Mouse (Mus musculus): ENCODE measurements around the gene Gm4553. TPM values are rescaled to one million over a fixed set of nuclear protein-coding genes. Genes with fewer than 3 reads are reported as not detected.
"Not testable (repeated sequence)": the region's sequence is repeated elsewhere in the genome, so short reads cannot be mapped to it uniquely, and the experiment has no call there.

Gene Gm4553
- total RNA-seq, 1 experiment = not detected

DNA sequence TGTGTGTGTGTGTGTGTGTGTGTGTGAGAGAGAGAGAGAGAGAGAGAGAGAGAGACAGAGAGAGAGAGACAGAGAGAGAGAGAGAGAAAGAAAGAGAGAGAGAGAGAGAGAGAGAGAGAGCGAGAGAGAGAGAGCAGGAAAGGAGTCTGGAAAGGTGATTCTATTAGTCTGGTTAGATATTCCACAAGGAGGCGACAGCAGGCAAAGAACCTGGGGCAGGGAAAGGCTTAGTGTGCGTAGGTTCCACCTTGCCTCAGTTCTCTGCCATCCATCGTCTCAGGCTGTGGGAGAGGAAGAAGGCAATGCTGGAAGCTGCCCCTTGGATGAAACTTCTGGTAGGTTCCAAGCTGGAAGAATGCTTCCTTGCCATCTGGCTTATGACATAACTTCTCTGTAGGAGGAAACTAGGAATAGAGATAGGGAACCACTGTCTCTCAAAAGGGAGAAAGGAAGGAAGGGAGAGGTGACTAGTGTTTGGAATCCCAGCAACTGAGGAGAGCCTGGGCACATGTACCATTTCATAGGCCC is 20.1 kb downstream of the Gm4553 start:
- H3K4me3 ChIP-seq (ENCODE audit: insufficient read depth in 1 of 2, low read depth in 1 of 2, low read length in 2 of 2, poor library complexity in 1 of 2, severe bottlenecking in 1 of 2) = no peak overlapping the region
- no peaks in the 10 kb centered on the region for H3K9me3 ChIP-seq (ENCODE audit: control insufficient read depth, insufficient read depth, low read depth, low read length)
- no peak overlapping the region for H3K27ac ChIP-seq (ENCODE audit: insufficient read depth, low read depth, low read length, poor library complexity, severe bottlenecking)
- no peak overlapping the region for H3K9ac ChIP-seq (ENCODE audit: insufficient read depth, low read depth, low read length, poor library complexity, severe bottlenecking)
- TF ChIP-seq MAFK (IDR thresholded peaks at IDR 0.05; ENCODE audit: insufficient read depth, low read depth, low read length) (no peak), ZNF384 (IDR thresholded peaks at IDR 0.05; ENCODE audit: low read depth, low read length) (no peak), HCFC1 (IDR thresholded peaks at IDR 0.05; ENCODE audit: borderline replicate concordance, insufficient read depth, low read length) (no peak), ZC3H11A (IDR thresholded peaks at IDR 0.05; ENCODE audit: borderline replicate concordance, low read depth, low read length) (no peak), CHD2 (IDR thresholded peaks at IDR 0.05; ENCODE audit: low read depth, low read length) (no peak)
- no peak for DNase-seq (ENCODE audit: low read depth, low spot score)
- in situ Hi-C loops (cut with MboI; ENCODE audit: low sequenced_read_pairs in 2 of 2, unreplicated experiment in 2 of 2) = loop anchor here in 1 of 2 experiments (10.0 kb wide), 1 partner anchor 109 kb away; the partner anchor contains the start of gene Gm2431
- H3K4me1 ChIP-seq (ENCODE audit: control insufficient read depth in 2 of 2, insufficient read depth in 2 of 2, low read length in 2 of 2, poor library complexity in 1 of 2) = peaks cover 0 to 4% of the 10 kb centered on the region in 2 experiments; a peak in 1 of 4 replicates
- no peaks in the 10 kb centered on the region for H3K36me3 ChIP-seq (ENCODE audit: control insufficient read depth, insufficient read depth, low read length, poor library complexity, severe bottlenecking)

DNA sequence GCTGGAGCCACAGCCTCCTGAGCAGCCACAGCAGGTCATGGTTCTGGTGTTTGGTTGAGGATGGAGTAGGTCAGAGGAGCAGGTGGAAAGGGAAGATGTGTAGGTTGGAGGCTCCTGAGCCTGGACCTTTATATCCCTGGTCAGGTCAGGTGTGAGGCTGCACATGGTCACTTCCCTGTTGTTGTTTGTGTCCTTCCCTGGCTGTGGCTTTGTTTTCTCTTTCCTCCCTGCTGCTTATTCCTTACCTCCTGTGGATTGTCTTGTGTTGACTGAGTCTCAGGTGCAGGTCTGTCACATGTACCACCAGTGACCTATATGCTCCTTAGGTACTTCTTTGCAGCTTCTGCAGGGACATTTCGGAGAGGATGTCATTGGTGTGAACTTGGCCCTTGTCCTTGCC is 21.0 kb downstream of the Gm4553 start, which contains the start of gene Gm45337:
TSS of gene Gm45337 (minus strand) at position 101 of the 400 bp plus-strand sequence.
- Histone ChIP-seq H3K9me3 (ENCODE audit: control insufficient read depth, insufficient read depth, low read depth, low read length) (no peaks in the 10 kb centered on the region), H3K36me3 (ENCODE audit: control insufficient read depth, insufficient read depth, low read length, poor library complexity, severe bottlenecking) (no peaks in the 10 kb centered on the region), H3K9ac (ENCODE audit: insufficient read depth, low read depth, low read length, poor library complexity, severe bottlenecking) (no peak within 1 kb of the TSS), H3K4me3 (ENCODE audit: insufficient read depth in 1 of 2, low read depth in 1 of 2, low read length in 2 of 2, poor library complexity in 1 of 2, severe bottlenecking in 1 of 2) (no peak within 1 kb of the TSS), H3K4me1 (ENCODE audit: control insufficient read depth in 2 of 2, insufficient read depth in 2 of 2, low read length in 2 of 2, poor library complexity in 1 of 2) (peaks cover 0 to 4% of the 10 kb centered on the region in 2 experiments; a peak in 1 of 4 replicates), H3K27ac (ENCODE audit: insufficient read depth, low read depth, low read length, poor library complexity, severe bottlenecking) (no peak within 1 kb of the TSS; the same call in 1 of the 2 replicates)
- no peak for TF ChIP-seq HCFC1 (IDR thresholded peaks at IDR 0.05; ENCODE audit: borderline replicate concordance, insufficient read depth, low read length)
- TF ChIP-seq ZC3H11A (IDR thresholded peaks at IDR 0.05; ENCODE audit: borderline replicate concordance, low read depth, low read length) = no peak
- TF ChIP-seq CHD2 (IDR thresholded peaks at IDR 0.05; ENCODE audit: low read depth, low read length) = no peak
- TF ChIP-seq ZNF384 (IDR thresholded peaks at IDR 0.05; ENCODE audit: low read depth, low read length) = no peak
- no peak for TF ChIP-seq MAFK (IDR thresholded peaks at IDR 0.05; ENCODE audit: insufficient read depth, low read depth, low read length)
- in situ Hi-C loops (cut with MboI; ENCODE audit: low sequenced_read_pairs in 2 of 2, unreplicated experiment in 2 of 2) = loop anchor here in 1 of 2 experiments (10.0 kb wide), 1 partner anchor 110 kb away; the partner anchor contains the start of gene Gm2431
- DNase-seq (ENCODE audit: low read depth, low spot score) = no peak

DNA sequence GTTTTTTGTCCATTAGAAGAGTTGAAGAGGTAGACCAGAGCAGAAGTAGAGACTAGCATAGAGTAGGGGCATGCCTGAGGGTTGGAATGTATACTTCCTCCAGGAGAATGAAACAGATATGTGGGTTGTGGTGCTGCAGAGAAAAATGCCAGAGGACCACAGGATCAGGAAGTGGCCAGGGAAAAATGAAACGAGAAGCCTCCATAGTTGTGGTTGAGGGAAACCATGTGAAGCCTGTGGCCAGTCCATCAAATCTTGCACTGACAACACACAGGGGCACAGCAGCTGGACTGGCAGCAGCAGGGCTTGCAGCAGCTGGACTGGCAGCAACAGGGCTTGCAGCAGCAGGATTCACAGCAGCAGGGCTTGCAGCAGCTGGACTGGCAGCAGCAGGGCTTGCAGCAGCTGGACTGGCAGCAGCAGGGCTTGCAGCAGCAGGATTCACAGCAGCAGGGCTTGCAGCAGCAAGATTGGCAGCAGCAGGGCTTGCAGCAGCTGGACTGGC is 22.0 kb downstream of the Gm4553 start:
- H3K4me3 ChIP-seq (ENCODE audit: insufficient read depth in 1 of 2, low read depth in 1 of 2, low read length in 2 of 2, poor library complexity in 1 of 2, severe bottlenecking in 1 of 2); H3K27ac ChIP-seq (ENCODE audit: insufficient read depth, low read depth, low read length, poor library complexity, severe bottlenecking); H3K9me3 ChIP-seq (ENCODE audit: control insufficient read depth, insufficient read depth, low read depth, low read length); H3K4me1 ChIP-seq (ENCODE audit: control insufficient read depth in 2 of 2, insufficient read depth in 2 of 2, low read length in 2 of 2, poor library complexity in 1 of 2); H3K36me3 ChIP-seq (ENCODE audit: control insufficient read depth, insufficient read depth, low read length, poor library complexity, severe bottlenecking); H3K9ac ChIP-seq (ENCODE audit: insufficient read depth, low read depth, low read length, poor library complexity, severe bottlenecking); DNase-seq (ENCODE audit: low read depth, low spot score): not testable (repeated sequence)
- in situ Hi-C loops (cut with MboI; ENCODE audit: low sequenced_read_pairs in 2 of 2, unreplicated experiment in 2 of 2) = loop anchor here in 1 of 2 experiments (10.0 kb wide), 1 partner anchor 111 kb away; the partner anchor contains the start of gene Gm2431

DNA sequence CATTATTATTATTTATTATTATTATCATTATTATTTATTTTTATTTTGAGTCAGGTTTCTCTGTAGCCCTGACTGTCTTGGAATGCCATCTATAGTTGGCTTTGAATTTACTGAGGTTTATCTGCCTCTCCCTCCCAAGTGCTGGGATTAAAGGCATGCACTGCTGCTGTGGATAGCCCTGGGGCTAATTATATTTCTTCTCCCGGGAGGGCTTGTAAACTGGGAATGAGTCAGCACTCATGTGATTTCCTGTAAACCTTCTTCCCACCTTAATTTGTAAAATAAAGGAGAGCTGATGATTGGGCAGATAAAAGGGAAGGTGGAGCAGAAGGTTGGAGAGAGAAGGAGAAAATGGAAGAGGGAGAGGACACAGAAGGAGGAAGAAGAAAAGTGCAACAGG is 24.8 kb downstream of the Gm4553 start:
- Histone ChIP-seq H3K9ac (ENCODE audit: insufficient read depth, low read depth, low read length, poor library complexity, severe bottlenecking) (no peak overlapping the region), H3K9me3 (ENCODE audit: control insufficient read depth, insufficient read depth, low read depth, low read length) (no peaks in the 10 kb centered on the region), H3K36me3 (ENCODE audit: control insufficient read depth, insufficient read depth, low read length, poor library complexity, severe bottlenecking) (no peaks in the 10 kb centered on the region), H3K4me3 (ENCODE audit: insufficient read depth in 1 of 2, low read depth in 1 of 2, low read length in 2 of 2, poor library complexity in 1 of 2, severe bottlenecking in 1 of 2) (no peak overlapping the region), H3K4me1 (ENCODE audit: control insufficient read depth in 2 of 2, insufficient read depth in 2 of 2, low read length in 2 of 2, poor library complexity in 1 of 2) (peaks cover 0 to 4% of the 10 kb centered on the region in 2 experiments; a peak in 1 of 4 replicates), H3K27ac (ENCODE audit: insufficient read depth, low read depth, low read length, poor library complexity, severe bottlenecking) (no peak overlapping the region)
- TF ChIP-seq MAFK (IDR thresholded peaks at IDR 0.05; ENCODE audit: insufficient read depth, low read depth, low read length) (0 out of 2 replicates have a peak, but pooled peaks have one; percentile 45), ZNF384 (IDR thresholded peaks at IDR 0.05; ENCODE audit: low read depth, low read length) (no peak)
- in situ Hi-C loops (cut with MboI; ENCODE audit: low sequenced_read_pairs in 2 of 2, unreplicated experiment in 2 of 2) = loop anchor here in 1 of 2 experiments (10.0 kb wide), 1 partner anchor 114 kb away; the partner anchor contains the start of gene Gm2431
- no peak for DNase-seq (ENCODE audit: low read depth, low spot score)

DNA sequence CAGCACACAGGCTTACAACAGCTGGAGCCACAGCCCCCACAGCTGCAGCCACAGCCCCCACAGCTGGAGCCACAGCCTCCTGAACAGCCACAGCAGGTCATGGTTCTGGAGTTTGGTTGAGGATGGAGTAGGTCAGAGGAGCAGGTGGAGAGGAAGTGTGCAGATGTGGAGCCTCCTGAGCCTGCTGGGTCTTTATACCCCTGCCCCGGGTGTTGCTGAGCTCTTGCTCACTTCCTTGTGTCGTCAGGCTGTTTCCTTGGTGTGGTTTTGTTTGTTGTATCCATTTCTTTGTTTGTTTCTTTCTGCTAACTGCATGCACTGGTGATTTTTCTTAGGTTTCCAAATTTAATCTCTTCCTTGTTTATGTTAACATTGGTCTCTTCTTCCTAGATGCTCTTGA is 29.6 kb downstream of the Gm4553 start, which contains the start of gene Gm39115:
TSS of gene Gm39115 (minus strand) at position 101 of the 400 bp plus-strand sequence.
- DNase-seq (ENCODE audit: low read depth, low spot score); H3K9ac ChIP-seq (ENCODE audit: insufficient read depth, low read depth, low read length, poor library complexity, severe bottlenecking); H3K9me3 ChIP-seq (ENCODE audit: control insufficient read depth, insufficient read depth, low read depth, low read length); H3K4me1 ChIP-seq (ENCODE audit: control insufficient read depth in 2 of 2, insufficient read depth in 2 of 2, low read length in 2 of 2, poor library complexity in 1 of 2); H3K27ac ChIP-seq (ENCODE audit: insufficient read depth, low read depth, low read length, poor library complexity, severe bottlenecking); in situ Hi-C loops (cut with MboI; ENCODE audit: low sequenced_read_pairs in 2 of 2, unreplicated experiment in 2 of 2); H3K36me3 ChIP-seq (ENCODE audit: control insufficient read depth, insufficient read depth, low read length, poor library complexity, severe bottlenecking); H3K4me3 ChIP-seq (ENCODE audit: insufficient read depth in 1 of 2, low read depth in 1 of 2, low read length in 2 of 2, poor library complexity in 1 of 2, severe bottlenecking in 1 of 2): not testable (repeated sequence)

All from ES-E14 (cell line).